Mouse (Mus musculus): ENCODE measurements around the gene Slc22a15. TPM values are rescaled to one million over a fixed set of nuclear protein-coding genes. Genes with fewer than 3 reads are reported as not detected.

Slc22a15 gene
- polyA plus RNA-seq, 1 experiment from 2014 or later: 5.4 TPM

GRCm38 (mm10) chr3:101836971-101837370 is 87.3 kb downstream of the Slc22a15 start:
- Histone ChIP-seq H3K9me3 (ENCODE audit: control insufficient read depth, low read length) (no peaks in the 10 kb centered on the region), H3K9ac (ENCODE audit: low read depth, low read length) (no peak overlapping the region), H3K4me3 (ENCODE audit: low read length) (no peak overlapping the region), H3K4me2 (ENCODE audit: low read length) (no peak overlapping the region), H3K27ac (ENCODE audit: low read depth, low read length) (no peak overlapping the region), H3K4me1 (ENCODE audit: control insufficient read depth, insufficient read depth, low read depth, low read length) (peaks cover 10% of the 10 kb centered on the region), H3K27me3 (replicated peaks; ENCODE audit: control insufficient read depth, insufficient read depth, low read length) (no peaks in the 10 kb centered on the region), H3K36me3 (ENCODE audit: control insufficient read depth, insufficient read depth, low read length) (no peaks in the 10 kb centered on the region)
- 87% methylated on average over 3 of the region's 3 CpGs for WGBS
- no peak for ATAC-seq

GRCm38 (mm10) chr3:101836532-101836931 is 87.7 kb downstream of the Slc22a15 start:
- ATAC-seq: no peak; the same call in 1 of the 2 replicates
- WGBS: 77% methylated on average over 5 of the region's 5 CpGs
- Histone ChIP-seq H3K27ac (ENCODE audit: low read depth, low read length) (no peak overlapping the region), H3K9ac (ENCODE audit: low read depth, low read length) (no peak overlapping the region), H3K27me3 (replicated peaks; ENCODE audit: control insufficient read depth, insufficient read depth, low read length) (no peaks in the 10 kb centered on the region), H3K9me3 (ENCODE audit: control insufficient read depth, low read length) (no peaks in the 10 kb centered on the region), H3K4me2 (ENCODE audit: low read length) (peak overlapping the region; percentile 48), H3K4me3 (ENCODE audit: low read length) (no peak overlapping the region), H3K4me1 (ENCODE audit: control insufficient read depth, insufficient read depth, low read depth, low read length) (peaks cover 10% of the 10 kb centered on the region), H3K36me3 (ENCODE audit: control insufficient read depth, insufficient read depth, low read length) (no peaks in the 10 kb centered on the region)

- Histone ChIP-seq H3K4me1 (ENCODE audit: control insufficient read depth, insufficient read depth, low read depth, low read length) (peaks cover 10% of the 10 kb centered on the region), H3K27me3 (replicated peaks; ENCODE audit: control insufficient read depth, insufficient read depth, low read length) (no peaks in the 10 kb centered on the region), H3K9ac (ENCODE audit: low read depth, low read length) (peak overlapping the region; percentile 31; the same call in 1 of the 2 replicates), H3K27ac (ENCODE audit: low read depth, low read length) (no peak overlapping the region), H3K4me3 (ENCODE audit: low read length) (no peak overlapping the region), H3K9me3 (ENCODE audit: control insufficient read depth, low read length) (no peaks in the 10 kb centered on the region), H3K36me3 (ENCODE audit: control insufficient read depth, insufficient read depth, low read length) (no peaks in the 10 kb centered on the region), H3K4me2 (ENCODE audit: low read length) (peak overlapping the region; percentile 48)
- 2% methylated on average over 8 of the region's 8 CpGs for WGBS
- ATAC-seq: peak; percentile 80
Observed at GRCm38 (mm10) chr3:101836045-101836444, 88.2 kb downstream of the Slc22a15 start.

GRCm38 (mm10) chr3:101831189-101831858 is 92.9 kb downstream of the Slc22a15 start:
- Histone ChIP-seq H3K9ac (ENCODE audit: low read depth, low read length) (no peak overlapping the region), H3K27me3 (replicated peaks; ENCODE audit: control insufficient read depth, insufficient read depth, low read length) (no peaks in the 10 kb centered on the region), H3K36me3 (ENCODE audit: control insufficient read depth, insufficient read depth, low read length) (no peaks in the 10 kb centered on the region), H3K9me3 (ENCODE audit: control insufficient read depth, low read length) (no peaks in the 10 kb centered on the region), H3K4me2 (ENCODE audit: low read length) (no peak overlapping the region), H3K27ac (ENCODE audit: low read depth, low read length) (no peak overlapping the region), H3K4me1 (ENCODE audit: control insufficient read depth, insufficient read depth, low read depth, low read length) (peaks cover 8% of the 10 kb centered on the region), H3K4me3 (ENCODE audit: low read length) (no peak overlapping the region)
- 36% methylated on average over 10 of the region's 10 CpGs for WGBS
- no peak for ATAC-seq

GRCm38 (mm10) chr3:101829881-101830616 is 94.2 kb downstream of the Slc22a15 start:
- no peak overlapping the region for H3K4me2 ChIP-seq (ENCODE audit: low read length)
- no peaks in the 10 kb centered on the region for H3K9me3 ChIP-seq (ENCODE audit: control insufficient read depth, low read length)
- H3K4me3 ChIP-seq (ENCODE audit: low read length): no peak overlapping the region
- H3K36me3 ChIP-seq (ENCODE audit: control insufficient read depth, insufficient read depth, low read length): no peaks in the 10 kb centered on the region
- WGBS: 81% methylated on average over 10 of the region's 10 CpGs
- no peak overlapping the region for H3K27ac ChIP-seq (ENCODE audit: low read depth, low read length)
- H3K9ac ChIP-seq (ENCODE audit: low read depth, low read length): no peak overlapping the region
- no peaks in the 10 kb centered on the region for H3K4me1 ChIP-seq (ENCODE audit: control insufficient read depth, insufficient read depth, low read depth, low read length)
- no peaks in the 10 kb centered on the region for H3K27me3 ChIP-seq (replicated peaks; ENCODE audit: control insufficient read depth, insufficient read depth, low read length)
- ATAC-seq: no peak

GRCm38 (mm10) chr3:101828595-101828994 is 95.7 kb downstream of the Slc22a15 start:
- no peak for ATAC-seq
- no peaks in the 10 kb centered on the region for H3K36me3 ChIP-seq (ENCODE audit: control insufficient read depth, insufficient read depth, low read length)
- no peaks in the 10 kb centered on the region for H3K9me3 ChIP-seq (ENCODE audit: control insufficient read depth, low read length)
- no peak overlapping the region for H3K27ac ChIP-seq (ENCODE audit: low read depth, low read length)
- no peaks in the 10 kb centered on the region for H3K4me1 ChIP-seq (ENCODE audit: control insufficient read depth, insufficient read depth, low read depth, low read length)
- H3K4me2 ChIP-seq (ENCODE audit: low read length): no peak overlapping the region
- H3K4me3 ChIP-seq (ENCODE audit: low read length): no peak overlapping the region
- H3K27me3 ChIP-seq (replicated peaks; ENCODE audit: control insufficient read depth, insufficient read depth, low read length): no peaks in the 10 kb centered on the region
- WGBS: 56% methylated on average over 3 of the region's 3 CpGs
- H3K9ac ChIP-seq (ENCODE audit: low read depth, low read length): no peak overlapping the region

GRCm38 (mm10) chr3:101827220-101827715 is 97.0 kb downstream of the Slc22a15 start:
- 85% methylated on average over 6 of the region's 6 CpGs for WGBS
- no peak overlapping the region for H3K4me3 ChIP-seq (ENCODE audit: low read length)
- no peaks in the 10 kb centered on the region for H3K27me3 ChIP-seq (replicated peaks; ENCODE audit: control insufficient read depth, insufficient read depth, low read length)
- H3K36me3 ChIP-seq (ENCODE audit: control insufficient read depth, insufficient read depth, low read length): no peaks in the 10 kb centered on the region
- no peak overlapping the region for H3K27ac ChIP-seq (ENCODE audit: low read depth, low read length)
- H3K4me1 ChIP-seq (ENCODE audit: control insufficient read depth, insufficient read depth, low read depth, low read length): no peaks in the 10 kb centered on the region
- no peak overlapping the region for H3K9ac ChIP-seq (ENCODE audit: low read depth, low read length)
- peak; percentile 30; the same call in 1 of the 2 replicates for ATAC-seq
- no peaks in the 10 kb centered on the region for H3K9me3 ChIP-seq (ENCODE audit: control insufficient read depth, low read length)
- no peak overlapping the region for H3K4me2 ChIP-seq (ENCODE audit: low read length)

- no peak overlapping the region for H3K9ac ChIP-seq (ENCODE audit: low read depth, low read length)
- WGBS: 81% methylated on average over 9 of the region's 9 CpGs
Observed at GRCm38 (mm10) chr3:101824338-101824737, 99.9 kb downstream of the Slc22a15 start.

GRCm38 (mm10) chr3:101822052-101822451 is 102.2 kb downstream of the Slc22a15 start:
- H3K9ac ChIP-seq (ENCODE audit: low read depth, low read length): no peak overlapping the region
- 77% methylated on average over 5 of the region's 5 CpGs for WGBS
- no peaks in the 10 kb centered on the region for H3K9me3 ChIP-seq (ENCODE audit: control insufficient read depth, low read length)
- no peak overlapping the region for H3K4me3 ChIP-seq (ENCODE audit: low read length)
- H3K27me3 ChIP-seq (replicated peaks; ENCODE audit: control insufficient read depth, insufficient read depth, low read length): no peaks in the 10 kb centered on the region
- H3K27ac ChIP-seq (ENCODE audit: low read depth, low read length): no peak overlapping the region
- no peak overlapping the region for H3K4me2 ChIP-seq (ENCODE audit: low read length)
- no peak for ATAC-seq
- H3K4me1 ChIP-seq (ENCODE audit: control insufficient read depth, insufficient read depth, low read depth, low read length): no peaks in the 10 kb centered on the region
- no peaks in the 10 kb centered on the region for H3K36me3 ChIP-seq (ENCODE audit: control insufficient read depth, insufficient read depth, low read length)

More at GRCm38 (mm10) chr3:101824338-101824737, 99.9 kb downstream of the Slc22a15 start:
- Histone ChIP-seq H3K9me3 (ENCODE audit: control insufficient read depth, low read length) (no peaks in the 10 kb centered on the region), H3K4me2 (ENCODE audit: low read length) (no peak overlapping the region), H3K4me1 (ENCODE audit: control insufficient read depth, insufficient read depth, low read depth, low read length) (no peaks in the 10 kb centered on the region), H3K27ac (ENCODE audit: low read depth, low read length) (no peak overlapping the region), H3K4me3 (ENCODE audit: low read length) (no peak overlapping the region), H3K27me3 (replicated peaks; ENCODE audit: control insufficient read depth, insufficient read depth, low read length) (no peaks in the 10 kb centered on the region), H3K36me3 (ENCODE audit: control insufficient read depth, insufficient read depth, low read length) (no peaks in the 10 kb centered on the region)
- no peak for ATAC-seq
